Mouse (Mus musculus): ENCODE measurements around the gene Arhgap25.

- TF ChIP-seq CTCF (IDR thresholded peaks at IDR 0.05; ENCODE audit: low read depth, low read length) (no peak), POLR2A (IDR thresholded peaks at IDR 0.05; ENCODE audit: borderline replicate concordance, low read depth, low read length) (no peak)
These were observed 54.2 kb downstream of the Arhgap25 start for GRCm38 (mm10) chr6:87478847-87479246.

Data from bone marrow macrophage, adult 2 months (primary cell).